Mouse (Mus musculus): ENCODE measurements around the gene Klk1b27. TPM values are rescaled to one million over a fixed set of nuclear protein-coding genes. Genes with fewer than 3 reads are reported as not detected.
"Not testable (repeated sequence)": the region's sequence is repeated elsewhere in the genome, so short reads cannot be mapped to it uniquely, and the experiment has no call there.

Gene Klk1b27
- total RNA-seq (2021) (not detected), polyA plus RNA-seq (2012; rRNA removed) (not detected in 2 replicates)
- long read RNA-seq = 0 reads

GRCm38 (mm10) chr7:44051990-44052389 is at the start of gene Klk1b27:
Gene Klk1b27, plus strand, starts transcription at chr7:44052290.
- H3K4me1 ChIP-seq (ENCODE audit: control insufficient read depth, insufficient read depth, low read length); H3K27me3 ChIP-seq (ENCODE audit: control insufficient read depth, insufficient read depth, low read length); H3K27ac ChIP-seq; H3K4me3 ChIP-seq; DNase-seq; intact Hi-C loops (cut with DNase I); H3K9ac ChIP-seq (ENCODE audit: low read depth, low read length); H3K36me3 ChIP-seq (ENCODE audit: control insufficient read depth, insufficient read depth, low read length); H3K79me2 ChIP-seq (replicated peaks; ENCODE audit: control insufficient read depth, insufficient read depth, low read length): not testable (repeated sequence)
- whole genome bisulfite sequencing = 65% methylated on average over 3 of the region's 3 CpGs

- TF ChIP-seq POLR2A (IDR thresholded peaks at IDR 0.05; ENCODE audit: insufficient read depth, low read depth, low read length) = no peak
- no peak for TF ChIP-seq CTCF (IDR thresholded peaks at IDR 0.05)
- no peak for TF ChIP-seq EP300 (IDR thresholded peaks at IDR 0.05; ENCODE audit: insufficient read depth, low read depth, low read length)
- H3K79me2 ChIP-seq (replicated peaks; ENCODE audit: control insufficient read depth, insufficient read depth, low read length) = no peaks in the 10 kb centered on the region
- intact Hi-C loops (cut with DNase I) = no loop called here
Measured at GRCm38 (mm10) chr7:44004847-44005246, 47.2 kb upstream of the Klk1b27 start.

GRCm38 (mm10) chr7:44011868-44012267 is 40.2 kb upstream of the Klk1b27 start, which contains the start of gene Klk1b26:
Gene Klk1b26, plus strand, starts transcription at chr7:44012168.
- DNase-seq; intact Hi-C loops (cut with DNase I); H3K36me3 ChIP-seq (ENCODE audit: control insufficient read depth, insufficient read depth, low read length); H3K4me1 ChIP-seq (ENCODE audit: control insufficient read depth, insufficient read depth, low read length); H3K27ac ChIP-seq; H3K4me3 ChIP-seq; H3K79me2 ChIP-seq (replicated peaks; ENCODE audit: control insufficient read depth, insufficient read depth, low read length); H3K9ac ChIP-seq (ENCODE audit: low read depth, low read length); H3K27me3 ChIP-seq (ENCODE audit: control insufficient read depth, insufficient read depth, low read length): not testable (repeated sequence)

More at GRCm38 (mm10) chr7:44004847-44005246, 47.2 kb upstream of the Klk1b27 start:
- no peak overlapping the region for H3K27ac ChIP-seq
- no peaks in the 10 kb centered on the region for H3K4me1 ChIP-seq (ENCODE audit: control insufficient read depth, insufficient read depth, low read length)
- no peak for DNase-seq
- H3K4me3 ChIP-seq = no peak overlapping the region
- H3K27me3 ChIP-seq (ENCODE audit: control insufficient read depth, insufficient read depth, low read length) = no peaks in the 10 kb centered on the region
- H3K9ac ChIP-seq (ENCODE audit: low read depth, low read length) = no peak overlapping the region
- no peaks in the 10 kb centered on the region for H3K36me3 ChIP-seq (ENCODE audit: control insufficient read depth, insufficient read depth, low read length)

GRCm38 (mm10) chr7:44014666-44015065 is 37.4 kb upstream of the Klk1b27 start:
- H3K4me1 ChIP-seq (ENCODE audit: control insufficient read depth, insufficient read depth, low read length); H3K4me3 ChIP-seq; H3K27ac ChIP-seq; intact Hi-C loops (cut with DNase I); H3K36me3 ChIP-seq (ENCODE audit: control insufficient read depth, insufficient read depth, low read length); H3K9ac ChIP-seq (ENCODE audit: low read depth, low read length); DNase-seq; H3K27me3 ChIP-seq (ENCODE audit: control insufficient read depth, insufficient read depth, low read length); H3K79me2 ChIP-seq (replicated peaks; ENCODE audit: control insufficient read depth, insufficient read depth, low read length): not testable (repeated sequence)
- WGBS = 70% methylated on average over 6 of the region's 6 CpGs

- Histone ChIP-seq H3K9ac (ENCODE audit: low read depth, low read length) (no peak overlapping the region), H3K4me1 (ENCODE audit: control insufficient read depth, insufficient read depth, low read length) (no peaks in the 10 kb centered on the region), H3K27me3 (ENCODE audit: control insufficient read depth, insufficient read depth, low read length) (no peaks in the 10 kb centered on the region), H3K4me3 (no peak overlapping the region), H3K79me2 (replicated peaks; ENCODE audit: control insufficient read depth, insufficient read depth, low read length) (no peaks in the 10 kb centered on the region), H3K27ac (no peak overlapping the region), H3K36me3 (ENCODE audit: control insufficient read depth, insufficient read depth, low read length) (no peaks in the 10 kb centered on the region)
- no peak for TF ChIP-seq EP300 (IDR thresholded peaks at IDR 0.05; ENCODE audit: insufficient read depth, low read depth, low read length)
- TF ChIP-seq POLR2A (IDR thresholded peaks at IDR 0.05; ENCODE audit: insufficient read depth, low read depth, low read length) = no peak
- intact Hi-C loops (cut with DNase I) = no loop called here
- no peak for DNase-seq
- 70% methylated on average over 5 of the region's 5 CpGs for WGBS
Measured at GRCm38 (mm10) chr7:44015071-44015470, 37.0 kb upstream of the Klk1b27 start.

- no peak for TF ChIP-seq CTCF (IDR thresholded peaks at IDR 0.05)
- TF ChIP-seq EP300 (IDR thresholded peaks at IDR 0.05; ENCODE audit: insufficient read depth, low read depth, low read length) = no peak
- no peak for TF ChIP-seq POLR2A (IDR thresholded peaks at IDR 0.05; ENCODE audit: insufficient read depth, low read depth, low read length)
- no peak for DNase-seq
- H3K36me3 ChIP-seq (ENCODE audit: control insufficient read depth, insufficient read depth, low read length) = no peaks in the 10 kb centered on the region
- no peaks in the 10 kb centered on the region for H3K79me2 ChIP-seq (replicated peaks; ENCODE audit: control insufficient read depth, insufficient read depth, low read length)
- H3K4me3 ChIP-seq = no peak overlapping the region
- 54% methylated on average over 2 of the region's 2 CpGs for WGBS
- H3K9ac ChIP-seq (ENCODE audit: low read depth, low read length) = no peak overlapping the region
- H3K27me3 ChIP-seq (ENCODE audit: control insufficient read depth, insufficient read depth, low read length) = no peaks in the 10 kb centered on the region
- H3K4me1 ChIP-seq (ENCODE audit: control insufficient read depth, insufficient read depth, low read length) = no peaks in the 10 kb centered on the region
- intact Hi-C loops (cut with DNase I) = no loop called here
- H3K27ac ChIP-seq = no peak overlapping the region
Measured at GRCm38 (mm10) chr7:44072117-44072516, 20.0 kb downstream of the Klk1b27 start.

- intact Hi-C loops (cut with DNase I) = no loop called here
- WGBS = 20% methylated on average over 1 of the region's 1 CpGs
- H3K79me2 ChIP-seq (replicated peaks; ENCODE audit: control insufficient read depth, insufficient read depth, low read length) = no peaks in the 10 kb centered on the region
Measured at GRCm38 (mm10) chr7:44077703-44078102, 25.6 kb downstream of the Klk1b27 start.

More at GRCm38 (mm10) chr7:44077703-44078102, 25.6 kb downstream of the Klk1b27 start:
- Histone ChIP-seq H3K36me3 (ENCODE audit: control insufficient read depth, insufficient read depth, low read length) (no peaks in the 10 kb centered on the region), H3K27me3 (ENCODE audit: control insufficient read depth, insufficient read depth, low read length) (no peaks in the 10 kb centered on the region), H3K27ac (no peak overlapping the region), H3K4me1 (ENCODE audit: control insufficient read depth, insufficient read depth, low read length) (no peaks in the 10 kb centered on the region), H3K4me3 (no peak overlapping the region), H3K9ac (ENCODE audit: low read depth, low read length) (no peak overlapping the region)
- no peak for DNase-seq
- TF ChIP-seq CTCF (IDR thresholded peaks at IDR 0.05) (no peak), EP300 (IDR thresholded peaks at IDR 0.05; ENCODE audit: insufficient read depth, low read depth, low read length) (no peak), POLR2A (IDR thresholded peaks at IDR 0.05; ENCODE audit: insufficient read depth, low read depth, low read length) (no peak)

Data from heart, adult 2 months (tissue).